Mouse (Mus musculus): Measurements from ENCODE around the gene C330007P06Rik. TPM values are rescaled to one million over a fixed set of nuclear protein-coding genes. Genes with fewer than 3 reads are reported as not detected.
A peak's percentile ranks its signal among the peaks of the same experiment; 100 is the strongest.
"Not testable (repeated sequence)": the region's sequence is repeated elsewhere in the genome, so short reads cannot be mapped to it uniquely, and the experiment has no call there.

C330007P06Rik gene
- polyA plus RNA-seq, 1 experiment = 18.9 TPM

DNA sequence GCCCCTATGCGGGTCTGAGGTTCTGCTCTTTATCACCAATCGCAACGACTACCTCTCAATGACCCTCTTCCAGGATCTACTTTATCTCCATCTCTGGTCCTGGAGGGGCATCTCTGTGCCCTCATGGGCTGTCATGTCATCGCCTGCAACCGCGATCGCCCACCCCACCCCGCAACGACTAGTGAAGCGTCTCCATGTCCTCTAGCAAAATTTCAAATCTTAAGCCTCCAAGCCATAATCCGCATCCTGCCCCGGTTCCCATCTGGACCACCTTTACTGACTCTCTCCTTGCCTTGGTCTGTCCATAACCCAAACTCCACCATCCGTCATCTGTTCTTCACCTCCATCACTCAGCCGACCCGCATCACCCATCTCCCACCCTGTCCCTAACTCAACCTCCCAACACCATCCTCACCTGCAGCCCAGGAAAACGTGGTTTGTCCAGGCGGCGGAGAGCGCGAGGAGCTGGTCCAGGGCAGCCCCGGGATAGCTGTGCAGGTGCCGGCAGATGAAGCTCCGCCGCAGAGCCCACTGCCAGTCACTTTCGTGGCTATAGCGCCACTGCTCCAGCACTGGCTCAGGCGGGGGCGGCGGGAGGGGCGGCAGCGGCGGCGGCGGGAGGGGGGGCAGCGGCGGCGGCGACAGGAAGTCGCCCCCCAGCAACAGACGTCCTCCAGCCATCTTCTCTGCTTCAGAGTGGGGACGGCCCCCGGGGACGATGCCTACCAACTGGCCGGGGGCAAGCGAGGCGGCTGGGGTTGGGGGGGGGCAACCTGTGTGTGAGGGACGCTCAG, 28.6 kb upstream of the C330007P06Rik start, which contains the start of gene Nkrf:
Nkrf (minus strand) TSS at position 579 of the 794 bp plus-strand sequence.
- H3K36me3 ChIP-seq (ENCODE audit: control insufficient read depth, insufficient read depth, low read length) = no peaks in the 10 kb centered on the region
- peak within 1 kb of the TSS; percentile 98 for H3K4me3 ChIP-seq (ENCODE audit: control insufficient read depth, insufficient read depth, low read length)
- TF ChIP-seq POLR2A (IDR thresholded peaks at IDR 0.05; ENCODE audit: control insufficient read depth, extremely low read depth, insufficient read depth, low read length, poor library complexity) (no peak), CTCF (IDR thresholded peaks at IDR 0.05; ENCODE audit: borderline replicate concordance, control insufficient read depth, extremely low read depth, insufficient read depth, low read length, poor library complexity) (no peak)
- peak; percentile 29 for DNase-seq
- peaks cover 7% of the 10 kb centered on the region; the same call in 1 of the 2 replicates for H3K4me1 ChIP-seq (replicated peaks; ENCODE audit: control insufficient read depth, insufficient read depth, low read length)
- H3K27ac ChIP-seq (ENCODE audit: control insufficient read depth, insufficient read depth, low read length) = peak within 1 kb of the TSS; percentile 96
- 6% methylated on average over 32 of the region's 47 CpGs for WGBS
- no peaks in the 10 kb centered on the region for H3K27me3 ChIP-seq (ENCODE audit: control insufficient read depth, insufficient read depth, low read length)

DNA sequence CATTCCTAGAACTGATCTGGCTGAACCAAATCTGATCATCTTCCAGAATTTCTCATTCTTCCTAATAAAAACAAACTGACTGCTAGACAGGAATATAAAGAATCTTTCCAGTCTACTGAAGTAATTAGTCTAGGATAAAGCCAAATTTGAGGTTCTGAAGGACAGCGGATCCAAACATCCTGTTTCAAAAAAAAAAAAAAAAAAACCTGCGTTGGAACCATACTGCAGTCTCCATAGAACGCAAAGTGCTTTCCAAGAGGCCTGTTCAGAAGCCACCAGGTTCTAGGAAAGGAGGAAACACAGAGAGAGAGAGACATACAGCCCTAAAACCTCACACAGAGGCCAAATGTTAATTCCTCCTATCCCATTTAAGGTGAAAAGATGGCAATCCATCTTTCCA, 27.7 kb upstream of the C330007P06Rik start:
- DNase-seq = no peak
- Histone ChIP-seq H3K36me3 (ENCODE audit: control insufficient read depth, insufficient read depth, low read length) (no peaks in the 10 kb centered on the region), H3K4me1 (replicated peaks; ENCODE audit: control insufficient read depth, insufficient read depth, low read length) (peaks cover 7% of the 10 kb centered on the region; the same call in 1 of the 2 replicates), H3K4me3 (ENCODE audit: control insufficient read depth, insufficient read depth, low read length) (no peak overlapping the region), H3K27ac (ENCODE audit: control insufficient read depth, insufficient read depth, low read length) (no peak overlapping the region), H3K27me3 (ENCODE audit: control insufficient read depth, insufficient read depth, low read length) (no peaks in the 10 kb centered on the region)
- 60% methylated on average over 3 of the region's 3 CpGs for WGBS
- TF ChIP-seq CTCF (IDR thresholded peaks at IDR 0.05; ENCODE audit: borderline replicate concordance, control insufficient read depth, extremely low read depth, insufficient read depth, low read length, poor library complexity) = no peak
- TF ChIP-seq POLR2A (IDR thresholded peaks at IDR 0.05; ENCODE audit: control insufficient read depth, extremely low read depth, insufficient read depth, low read length, poor library complexity) = no peak

DNA sequence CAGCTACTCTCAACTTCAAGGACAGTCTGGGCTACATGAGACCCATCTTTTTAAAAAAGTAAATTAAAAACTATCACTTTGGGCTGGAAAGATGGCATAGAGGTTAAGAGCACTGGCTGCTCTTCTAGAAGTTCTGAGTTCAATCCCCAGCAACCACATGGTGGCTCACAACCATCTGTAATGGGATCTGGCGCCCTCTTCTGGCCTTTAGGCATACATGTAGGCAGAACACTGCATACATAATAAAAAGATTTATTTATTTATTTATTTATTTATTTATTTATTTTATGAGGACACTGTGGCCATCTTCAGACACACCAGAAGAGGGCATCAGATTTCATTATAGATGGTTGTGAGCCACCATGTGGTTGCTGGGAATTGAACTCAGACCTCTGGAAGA, 25.0 kb upstream of the C330007P06Rik start:
- not testable (repeated sequence) for H3K4me3 ChIP-seq (ENCODE audit: control insufficient read depth, insufficient read depth, low read length); H3K4me1 ChIP-seq (replicated peaks; ENCODE audit: control insufficient read depth, insufficient read depth, low read length); DNase-seq; H3K27ac ChIP-seq (ENCODE audit: control insufficient read depth, insufficient read depth, low read length); H3K36me3 ChIP-seq (ENCODE audit: control insufficient read depth, insufficient read depth, low read length); H3K27me3 ChIP-seq (ENCODE audit: control insufficient read depth, insufficient read depth, low read length)
- 37% methylated on average over 1 of the region's 1 CpGs for WGBS

DNA sequence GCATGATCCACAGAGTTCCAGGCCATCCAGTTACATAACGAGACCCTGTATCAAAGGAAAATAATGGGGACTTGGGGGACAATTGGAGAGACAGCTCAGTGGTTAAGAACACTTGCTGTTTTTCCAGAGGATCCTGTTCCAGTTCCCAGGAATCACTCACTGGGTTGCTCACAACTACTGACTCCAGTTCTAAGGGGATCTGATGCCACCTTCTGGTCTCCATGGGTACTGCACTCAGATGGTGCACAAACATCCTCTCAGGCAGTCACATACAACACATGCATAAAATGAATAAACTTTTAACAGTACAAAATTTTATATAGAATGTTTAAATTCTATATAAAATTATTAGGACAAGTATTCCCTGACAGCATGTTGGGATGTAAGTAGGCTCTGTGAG, 10.8 kb upstream of the C330007P06Rik start:
- Histone ChIP-seq H3K36me3 (ENCODE audit: control insufficient read depth, insufficient read depth, low read length) (no peaks in the 10 kb centered on the region), H3K4me3 (ENCODE audit: control insufficient read depth, insufficient read depth, low read length) (no peak overlapping the region), H3K4me1 (replicated peaks; ENCODE audit: control insufficient read depth, insufficient read depth, low read length) (no peaks in the 10 kb centered on the region), H3K27ac (ENCODE audit: control insufficient read depth, insufficient read depth, low read length) (no peak overlapping the region), H3K27me3 (ENCODE audit: control insufficient read depth, insufficient read depth, low read length) (no peaks in the 10 kb centered on the region)
- DNase-seq = no peak
- whole genome bisulfite sequencing = 100% methylated on average over 1 of the region's 1 CpGs
- TF ChIP-seq POLR2A (IDR thresholded peaks at IDR 0.05; ENCODE audit: control insufficient read depth, extremely low read depth, insufficient read depth, low read length, poor library complexity) (no peak), CTCF (IDR thresholded peaks at IDR 0.05; ENCODE audit: borderline replicate concordance, control insufficient read depth, extremely low read depth, insufficient read depth, low read length, poor library complexity) (no peak)

DNA sequence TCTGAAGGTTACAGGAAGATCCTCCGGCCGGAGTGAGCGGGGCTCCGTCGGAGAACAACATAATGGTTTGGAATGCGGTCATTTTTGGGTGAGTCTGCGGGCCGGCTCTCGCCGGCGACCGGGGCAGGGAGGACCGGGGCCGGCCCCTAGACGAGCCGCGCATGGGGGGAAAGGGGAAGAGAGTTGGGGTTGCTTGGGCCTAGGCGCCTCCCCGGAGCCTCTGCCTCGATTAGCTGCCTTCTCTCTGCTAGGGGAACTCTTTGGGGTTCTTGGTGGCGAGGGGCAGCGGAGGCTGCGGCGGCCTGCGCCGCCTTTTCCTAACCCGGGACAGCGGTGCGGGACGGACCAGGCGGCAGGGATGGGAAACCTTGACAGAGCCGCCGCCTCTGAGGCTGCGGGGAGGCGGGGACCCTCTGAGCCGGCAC, 805 bp upstream of the C330007P06Rik start:
- Histone ChIP-seq H3K36me3 (ENCODE audit: control insufficient read depth, insufficient read depth, low read length) (no peaks in the 10 kb centered on the region), H3K4me3 (ENCODE audit: control insufficient read depth, insufficient read depth, low read length) (peak overlapping the region; percentile 89), H3K27me3 (ENCODE audit: control insufficient read depth, insufficient read depth, low read length) (no peaks in the 10 kb centered on the region), H3K4me1 (replicated peaks; ENCODE audit: control insufficient read depth, insufficient read depth, low read length) (no peaks in the 10 kb centered on the region; the same call in 1 of the 2 replicates), H3K27ac (ENCODE audit: control insufficient read depth, insufficient read depth, low read length) (no peak overlapping the region)
- TF ChIP-seq CTCF (IDR thresholded peaks at IDR 0.05; ENCODE audit: borderline replicate concordance, control insufficient read depth, extremely low read depth, insufficient read depth, low read length, poor library complexity) (no peak), POLR2A (IDR thresholded peaks at IDR 0.05; ENCODE audit: control insufficient read depth, extremely low read depth, insufficient read depth, low read length, poor library complexity) (no peak)
- under 1% methylated on average over 24 of the region's 36 CpGs for WGBS
- DNase-seq = peak; percentile 12

DNA sequence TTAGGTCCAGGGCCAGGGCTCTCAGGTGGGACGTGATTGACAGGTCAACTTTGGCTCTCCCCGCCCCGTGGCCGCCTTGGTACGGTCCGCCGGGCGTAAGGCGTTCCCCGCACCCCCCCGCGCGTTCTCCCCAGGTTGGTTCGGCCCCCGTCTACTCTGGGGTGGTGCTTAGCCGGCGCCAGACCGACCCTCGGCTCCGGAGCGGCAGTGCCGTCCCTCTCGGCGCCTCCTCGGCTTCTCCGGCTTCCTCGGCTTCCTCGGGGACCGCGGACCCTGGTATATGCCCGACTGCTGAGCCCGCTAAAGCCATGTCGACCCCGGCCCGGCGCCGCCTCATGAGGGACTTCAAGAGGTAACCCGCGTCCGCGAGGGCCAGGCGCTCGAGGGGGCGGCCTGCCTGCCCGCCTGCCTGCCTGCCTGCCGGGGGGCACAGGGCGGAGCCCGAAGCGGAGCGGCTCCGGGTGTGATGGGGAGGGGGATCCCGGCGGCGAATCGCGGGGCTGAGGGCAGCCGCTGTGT, 326 bp upstream of the C330007P06Rik start:
- no peaks in the 10 kb centered on the region for H3K27me3 ChIP-seq (ENCODE audit: control insufficient read depth, insufficient read depth, low read length)
- peak overlapping the region; percentile 27; the same call in 1 of the 2 replicates for H3K27ac ChIP-seq (ENCODE audit: control insufficient read depth, insufficient read depth, low read length)
- H3K4me3 ChIP-seq (ENCODE audit: control insufficient read depth, insufficient read depth, low read length) = peak overlapping the region; percentile 89
- DNase-seq = peak; percentile 89
- H3K4me1 ChIP-seq (replicated peaks; ENCODE audit: control insufficient read depth, insufficient read depth, low read length) = no peaks in the 10 kb centered on the region; the same call in 1 of the 2 replicates
- 0 out of 2 replicates have a peak, but pooled peaks have one; percentile 11 for TF ChIP-seq CTCF (IDR thresholded peaks at IDR 0.05; ENCODE audit: borderline replicate concordance, control insufficient read depth, extremely low read depth, insufficient read depth, low read length, poor library complexity)
- TF ChIP-seq POLR2A (IDR thresholded peaks at IDR 0.05; ENCODE audit: control insufficient read depth, extremely low read depth, insufficient read depth, low read length, poor library complexity) = peak; percentile 93
- H3K36me3 ChIP-seq (ENCODE audit: control insufficient read depth, insufficient read depth, low read length) = no peaks in the 10 kb centered on the region
- WGBS = under 1% methylated on average over 52 of the region's 57 CpGs
